ENCODE assay signal across 22 mouse cellular contexts in genomic region chr12:48946505-48946904, GRCm38 (mm10).
DNase-seq lines count a peak whose midpoint lies in the region; ATAC-seq and TF ChIP-seq lines count a peak whose summit lies in the region.
"Had no signal": no experiment of that assay in that cellular context is flagged by ENCODE, and none has a peak within 500 bp of the region (broad histone marks: within the 10 kb centered on the region; RNA-seq: fewer than 3 reads in every experiment).

No protein-coding gene starts in this region.

- H3K27me3 ChIP-seq in intestine, postnatal 0 days (replicated peaks; ENCODE audit: control insufficient read depth, insufficient read depth, low read length), result no peaks in the 10 kb centered on the region
- no peaks in the 10 kb centered on the region for H3K27me3 ChIP-seq in intestine, embryonic 15.5 days (replicated peaks)
- H3K27me3 ChIP-seq in G1E (ENCODE audit: insufficient read depth, low read length), result no peaks in the 10 kb centered on the region
- H3K27me3 ChIP-seq: limb, embryonic 12.5 days; liver, embryonic 12.5 days; neural tube, embryonic 15.5 days had no signal

- no peak overlapping the region for H3K4me3 ChIP-seq in intestine, postnatal 0 days (ENCODE audit: low read depth, low read length)
- no peak overlapping the region for H3K4me3 ChIP-seq in intestine, embryonic 15.5 days (replicated peaks)
- H3K4me3 ChIP-seq in G1E (ENCODE audit: low read depth, low read length), result no peak overlapping the region
- H3K4me3 ChIP-seq: limb, embryonic 12.5 days; liver, embryonic 12.5 days; midbrain, embryonic 10.5 days; myocyte; neural tube, embryonic 15.5 days had no signal

- peak; percentile 0 for DNase-seq in 416B (ENCODE audit: low read depth)
- no peak for DNase-seq in G1E (ENCODE audit: low spot score)
- DNase-seq in embryo, embryonic 11 days, result peak; percentile 13
- no peak for DNase-seq in natural killer cell, adult 2 months (ENCODE audit: low spot score in 2 of 2)
- no peak for DNase-seq in frontal cortex, postnatal 25 days (ENCODE audit: low spot score in 2 of 2)
- DNase-seq: adrenal gland, adult 8-10 months; cerebellum, adult 9-11 months; gastrocnemius, postnatal 25 days; kidney, postnatal 4 days; lung, adult 2 months; lung, postnatal 4 days; thymus, postnatal 14 days had no signal

- H3K36me3 ChIP-seq in intestine, postnatal 0 days (ENCODE audit: control insufficient read depth, insufficient read depth), result no peaks in the 10 kb centered on the region
- no peaks in the 10 kb centered on the region for H3K36me3 ChIP-seq in intestine, embryonic 15.5 days
- no peaks in the 10 kb centered on the region for H3K36me3 ChIP-seq in G1E (replicated peaks)
- H3K36me3 ChIP-seq: limb, embryonic 12.5 days; liver, embryonic 12.5 days; midbrain, embryonic 10.5 days; neural tube, embryonic 15.5 days had no signal

- ATAC-seq in intestine, postnatal 0 days, result no peak
- no peak for ATAC-seq in intestine, embryonic 15.5 days
- ATAC-seq in G1E (ENCODE audit: extremely low read depth, insufficient number of reproducible peaks, low FRiP score, poor library complexity, severe bottlenecking), result no peak
- ATAC-seq in erythroblast, adult 5-6 weeks (replicated peaks; ENCODE audit: low FRiP score, poor library complexity, severe bottlenecking), result no peak
- ATAC-seq: forebrain, embryonic 14.5 days; inflammation-experienced regulatory T-cells, adult 6 months; liver, embryonic 12.5 days had no signal

- no peak overlapping the region for H3K9ac ChIP-seq in intestine, postnatal 0 days (ENCODE audit: low read depth, low read length)
- no peak overlapping the region for H3K9ac ChIP-seq in intestine, embryonic 15.5 days
- H3K9ac ChIP-seq: limb, embryonic 12.5 days; liver, embryonic 12.5 days; neural tube, embryonic 15.5 days had no signal

- H3K4me2 ChIP-seq in intestine, postnatal 0 days (replicated peaks; ENCODE audit: low read depth), result no peak overlapping the region
- no peak overlapping the region for H3K4me2 ChIP-seq in intestine, embryonic 15.5 days (replicated peaks)
- H3K4me2 ChIP-seq: limb, embryonic 12.5 days; liver, embryonic 12.5 days; neural tube, embryonic 15.5 days had no signal

- H3K27ac ChIP-seq in intestine, postnatal 0 days (ENCODE audit: low read depth, low read length), result no peak overlapping the region
- no peak overlapping the region for H3K27ac ChIP-seq in intestine, embryonic 15.5 days
- H3K27ac ChIP-seq: limb, embryonic 12.5 days; liver, embryonic 12.5 days; midbrain, embryonic 10.5 days; neural tube, embryonic 15.5 days had no signal

- no peaks in the 10 kb centered on the region for H3K9me3 ChIP-seq in intestine, postnatal 0 days (ENCODE audit: control insufficient read depth)
- no peaks in the 10 kb centered on the region for H3K9me3 ChIP-seq in intestine, embryonic 15.5 days
- no peaks in the 10 kb centered on the region for H3K9me3 ChIP-seq in G1E (replicated peaks)
- H3K9me3 ChIP-seq: limb, embryonic 12.5 days; liver, embryonic 12.5 days; midbrain, embryonic 10.5 days; neural tube, embryonic 15.5 days had no signal

- H3K4me1 ChIP-seq in intestine, postnatal 0 days (replicated peaks; ENCODE audit: control insufficient read depth, insufficient read depth, low read length), result no peaks in the 10 kb centered on the region
- no peaks in the 10 kb centered on the region for H3K4me1 ChIP-seq in intestine, embryonic 15.5 days (replicated peaks)
- H3K4me1 ChIP-seq in G1E (ENCODE audit: insufficient read depth, low read depth, low read length), result no peaks in the 10 kb centered on the region; the same call in 1 of the 2 replicates
- H3K4me1 ChIP-seq: limb, embryonic 12.5 days; liver, embryonic 12.5 days; midbrain, embryonic 10.5 days; neural tube, embryonic 15.5 days had no signal

- peak; percentile 14; the same call in 1 of the 2 replicates for TF ChIP-seq CTCF in intestine, postnatal 0 days (IDR thresholded peaks at IDR 0.05; ENCODE audit: low read depth)
- peak; percentile 20; the same call in 1 of the 2 replicates for TF ChIP-seq CTCF in G1E (IDR thresholded peaks at IDR 0.05; ENCODE audit: low read depth, low read length)

Comparison
In these comparisons a context has a peak if more than half of its experiments do, and no peak if none do; other contexts are left out.
1. DNase-seq: peak in 416B (single experiment) and embryo, embryonic 11 days (single experiment); none in G1E (single experiment), natural killer cell, adult 2 months (0 of 2) and frontal cortex, postnatal 25 days (0 of 2).